Comparison of ENCODE assay signal across 13 mouse cellular contexts in genomic region chr14:60686733-60687132, GRCm38 (mm10). TPM values are rescaled to one million over a fixed set of nuclear protein-coding genes. Genes with fewer than 3 reads are reported as not detected.
A peak's percentile ranks its signal among the peaks of the same experiment; 100 is the strongest.
DNase-seq lines count a peak whose midpoint lies in the region; ATAC-seq and TF ChIP-seq lines count a peak whose summit lies in the region.
"Had no signal": no experiment of that assay in that cellular context is flagged by ENCODE, and none has a peak within 500 bp of the region (broad histone marks: within the 10 kb centered on the region; RNA-seq: fewer than 3 reads in every experiment).

No protein-coding gene starts in this region.

- no peaks in the 10 kb centered on the region for H3K79me2 ChIP-seq in heart, adult 2 months (replicated peaks; ENCODE audit: control insufficient read depth, insufficient read depth, low read length)

- TF ChIP-seq CTCF in heart, adult 2 months (IDR thresholded peaks at IDR 0.05) = no peak
- no peak for TF ChIP-seq CTCF in brain, embryonic 14.5 days (IDR thresholded peaks at IDR 0.05; ENCODE audit: borderline replicate concordance, extremely low read depth, insufficient read depth, insufficient read length)
- TF ChIP-seq CTCF in hindbrain, postnatal 0 days (IDR thresholded peaks at IDR 0.05; ENCODE audit: low read depth) = no peak

- no peak overlapping the region for H3K9ac ChIP-seq in heart, adult 2 months (ENCODE audit: low read depth, low read length)
- 0 out of 2 replicates have a peak overlapping the region, but pooled peaks have one; percentile 1 for H3K9ac ChIP-seq in forebrain, embryonic 14.5 days (ENCODE audit: low read length)
- no peak overlapping the region for H3K9ac ChIP-seq in hindbrain, postnatal 0 days (replicated peaks; ENCODE audit: low read length)

- ATAC-seq in forebrain, embryonic 14.5 days = no peak
- ATAC-seq in hindbrain, postnatal 0 days = no peak

- WGBS in heart, adult 2 months = 92% methylated on average over 11 of the region's 11 CpGs
- WGBS in forebrain, embryonic 14.5 days = 51% methylated on average over 11 of the region's 11 CpGs
- 36% methylated on average over 11 of the region's 11 CpGs for WGBS in hindbrain, postnatal 0 days

- no peak for DNase-seq in heart, adult 2 months
- no peak for DNase-seq in heart, adult 9 months (ENCODE audit: low spot score in 2 of 2)
- DNase-seq in brain, embryonic 14.5 days (ENCODE audit: low read depth) = peak; percentile 64
- DNase-seq in forebrain, embryonic 14.5 days (ENCODE audit: low spot score) = no peak
- DNase-seq in hindbrain, postnatal 0 days (ENCODE audit: low spot score) = no peak
- no peak for DNase-seq in frontal cortex, postnatal 10 days (ENCODE audit: low spot score in 2 of 2)
- no peak for DNase-seq in ovary, postnatal 36 days (ENCODE audit: low spot score)
- DNase-seq in B cell, adult 2 months = no peak
- DNase-seq: cerebellum, adult 11-12 months; kidney, adult 11 months; kidney, postnatal 4 days; thymus, adult 2 months had no signal

- TF ChIP-seq EP300 in heart, adult 2 months (IDR thresholded peaks at IDR 0.05; ENCODE audit: insufficient read depth, low read depth, low read length) = no peak

- no peaks in the 10 kb centered on the region for H3K9me3 ChIP-seq in forebrain, embryonic 14.5 days (replicated peaks; ENCODE audit: control insufficient read depth, low read length)
- H3K9me3 ChIP-seq in hindbrain, postnatal 0 days (ENCODE audit: low read length) = no peaks in the 10 kb centered on the region
- H3K9me3 ChIP-seq: G1E had no signal

- H3K4me1 ChIP-seq in heart, adult 2 months (ENCODE audit: control insufficient read depth, insufficient read depth, low read length) = peaks cover 15% of the 10 kb centered on the region
- H3K4me1 ChIP-seq in forebrain, embryonic 14.5 days (ENCODE audit: control insufficient read depth, insufficient read depth, low read length) = peaks cover 58% of the 10 kb centered on the region
- peaks cover 28% of the 10 kb centered on the region for H3K4me1 ChIP-seq in hindbrain, postnatal 0 days (ENCODE audit: insufficient read depth, low read length)

- TF ChIP-seq POLR2A in heart, adult 2 months (IDR thresholded peaks at IDR 0.05; ENCODE audit: insufficient read depth, low read depth, low read length) = no peak
- TF ChIP-seq POLR2A in brain, embryonic 14.5 days (IDR thresholded peaks at IDR 0.05; ENCODE audit: borderline replicate concordance, extremely low read depth, insufficient read depth, insufficient read length, poor library complexity, severe bottlenecking) = no peak

- intact Hi-C loops in heart, adult 2 months (cut with DNase I) = loop anchor here (5.0 kb wide), 1 partner anchor 99 kb away; no protein-coding TSS in a partner anchor

- H3K36me3 ChIP-seq in heart, adult 2 months (ENCODE audit: control insufficient read depth, insufficient read depth, low read length) = no peaks in the 10 kb centered on the region
- H3K36me3 ChIP-seq in forebrain, embryonic 14.5 days (ENCODE audit: control insufficient read depth, insufficient read depth, low read length) = peaks cover 8% of the 10 kb centered on the region; the same call in 1 of the 2 replicates
- H3K36me3 ChIP-seq in hindbrain, postnatal 0 days (ENCODE audit: insufficient read depth, low read length) = no peaks in the 10 kb centered on the region
- H3K36me3 ChIP-seq: G1E had no signal

- H3K27me3 ChIP-seq in heart, adult 2 months (ENCODE audit: control insufficient read depth, insufficient read depth, low read length) = no peaks in the 10 kb centered on the region
- no peaks in the 10 kb centered on the region for H3K27me3 ChIP-seq in forebrain, embryonic 14.5 days (replicated peaks; ENCODE audit: control insufficient read depth, insufficient read depth, low read length)
- no peaks in the 10 kb centered on the region for H3K27me3 ChIP-seq in hindbrain, postnatal 0 days (ENCODE audit: insufficient read depth, low read length)

- no peak overlapping the region for H3K4me3 ChIP-seq in heart, adult 2 months
- H3K4me3 ChIP-seq in forebrain, embryonic 14.5 days (ENCODE audit: low read depth, low read length) = no peak overlapping the region
- no peak overlapping the region for H3K4me3 ChIP-seq in hindbrain, postnatal 0 days (ENCODE audit: low read length)

- peak overlapping the region; percentile 58 for H3K27ac ChIP-seq in heart, adult 2 months
- H3K27ac ChIP-seq in forebrain, embryonic 14.5 days (ENCODE audit: low read depth, low read length) = peak overlapping the region; percentile 3; the same call in 1 of the 2 replicates
- H3K27ac ChIP-seq in hindbrain, postnatal 0 days = peak overlapping the region; percentile 32; the same call in 1 of the 2 replicates

- peak overlapping the region; percentile 23; the same call in 1 of the 2 replicates for H3K4me2 ChIP-seq in forebrain, embryonic 14.5 days (ENCODE audit: low read length)
- peak overlapping the region; percentile 42 for H3K4me2 ChIP-seq in hindbrain, postnatal 0 days (ENCODE audit: low read depth, low read length)

RNA-seq across cellular contexts. Expression of gene Spata13, which starts 52.9 kb away (rescaled TPM):
- 10 to 100 TPM; 13.1 to 14.7 TPM for total RNA-seq in heart, adult 2 months (2021)
- 9.5 and 14.4 TPM in 2 replicates for polyA plus RNA-seq in heart, adult 2 months (2012; rRNA removed)
- polyA plus RNA-seq in brain, embryonic 14.5 days (2012; rRNA removed) = 17.0 and 22.1 TPM in 2 replicates
- 36.6 and 45.8 TPM in 2 replicates for polyA plus RNA-seq in forebrain, embryonic 14.5 days (2014; fragmentation: Nextera tagmentation; extraction: Ambion mirVana)
- total RNA-seq in hindbrain, postnatal 0 days (2014; rRNA removed) = 34.1 and 39.8 TPM in 2 replicates
- 16.5 and 17.0 TPM in 2 replicates for polyA plus RNA-seq in hindbrain, postnatal 0 days (2015; fragmentation: Nextera tagmentation; extraction: Ambion mirVana)

Comparison
In these comparisons a context has a peak if more than half of its experiments do, and no peak if none do; other contexts are left out.
1. H3K27ac ChIP-seq: peak in every context shown above with its lines; median percentile 58 in heart, adult 2 months; 32 in hindbrain, postnatal 0 days; 3 in forebrain, embryonic 14.5 days.